Mouse (Mus musculus) left cerebral cortex, adult 9 months (tissue): Measurements from ENCODE around the gene Card10.

ENCODE experiments used
- DNase-seq, 2 experiments: peaks; one replicate each; pipeline ENCODE4 v3.0.0; 2022; ENCODE audit warnings: low spot score in 2 of 2

Gene Card10

DNA sequence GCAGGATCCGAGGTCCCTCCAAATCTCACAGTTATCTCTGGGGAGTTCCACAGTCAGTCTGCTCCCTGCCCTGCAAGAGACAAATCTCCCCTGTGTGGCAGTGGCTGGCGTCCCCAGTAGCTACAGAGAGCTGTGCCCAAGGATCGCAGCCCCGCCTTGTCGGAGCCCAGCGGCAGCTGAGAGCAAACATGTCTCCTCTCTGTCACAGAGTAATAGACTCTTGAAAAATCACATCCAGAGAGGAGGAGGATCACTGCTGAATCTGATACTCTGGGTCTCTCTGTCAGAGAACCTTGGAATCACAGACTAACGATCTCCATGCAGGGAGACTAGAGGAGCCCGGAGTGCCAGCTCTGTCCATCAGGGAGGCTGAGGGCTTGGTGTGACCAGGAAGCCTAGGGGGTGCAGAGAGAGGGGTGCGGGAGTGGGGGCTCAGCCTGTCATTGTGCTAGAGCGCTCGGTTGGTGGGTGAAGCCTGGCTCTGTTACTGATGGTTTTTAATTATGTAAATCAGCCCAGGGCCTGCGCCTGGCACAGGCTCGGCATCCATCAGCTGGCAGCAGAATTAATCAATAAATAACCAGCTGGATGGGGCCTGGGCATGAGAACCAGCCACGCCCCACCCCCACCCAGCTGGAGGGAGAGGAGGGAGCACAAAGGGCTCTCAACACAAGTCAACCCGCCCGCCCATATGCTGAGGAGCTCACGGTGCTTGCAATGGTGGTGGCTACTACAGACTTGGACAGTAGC is 67.2 kb downstream of the Card10 start:
- peak in 1 of 2 experiments; percentile 11 for DNase-seq

DNA sequence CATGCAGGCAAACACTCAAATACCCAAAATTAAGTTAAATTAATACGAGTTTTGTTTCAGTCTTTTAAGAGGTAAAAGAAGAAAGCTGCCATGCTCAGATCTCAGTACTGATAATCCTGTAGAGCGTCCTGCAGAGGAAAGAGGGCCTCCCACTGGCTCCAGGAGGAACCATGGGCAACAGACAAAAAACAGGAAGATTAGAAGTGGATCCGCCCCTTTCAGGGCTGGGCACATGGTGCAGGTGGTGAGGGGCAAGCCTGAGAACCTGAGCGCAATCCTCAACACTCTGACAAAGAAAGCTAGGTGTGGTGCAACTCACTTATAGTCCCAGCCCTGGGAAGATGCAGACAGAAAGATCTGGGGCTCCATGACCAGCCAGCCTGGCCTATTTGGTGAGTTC is 71.0 kb downstream of the Card10 start:
- DNase-seq = no peak

DNA sequence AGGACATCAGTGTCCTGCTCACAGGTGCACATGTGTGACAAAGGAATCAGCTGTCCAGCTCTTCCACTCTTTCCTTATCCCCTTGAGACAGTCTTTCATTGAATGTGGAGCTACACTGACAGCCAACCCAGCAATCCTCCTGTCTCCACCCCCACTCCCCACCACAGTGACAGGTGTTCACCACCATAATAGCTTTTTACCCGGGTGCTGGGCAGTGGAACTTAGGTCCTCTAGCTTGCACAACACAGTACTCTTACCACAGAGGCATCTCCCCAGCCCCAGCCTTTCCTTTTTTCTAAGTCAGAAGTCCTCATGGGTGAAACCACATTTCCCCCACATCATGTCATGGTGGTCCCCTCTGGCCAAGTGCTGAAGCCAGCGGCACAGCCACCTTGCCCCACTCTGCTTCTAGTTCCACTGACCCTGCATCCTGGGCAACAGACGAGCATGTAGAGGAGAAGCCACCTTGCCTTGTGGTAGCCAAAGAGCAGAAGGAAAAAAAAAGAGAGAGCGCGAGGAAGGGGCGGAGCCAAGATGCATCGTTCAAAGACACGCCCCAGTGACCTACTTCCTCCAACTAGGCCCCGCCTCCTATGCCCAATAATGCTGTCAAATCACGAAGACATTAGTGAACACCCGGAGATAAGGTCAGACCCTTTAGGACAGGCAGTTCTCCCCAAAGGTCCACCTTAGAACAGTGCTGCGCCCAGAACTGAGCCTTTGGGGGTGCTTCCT is 72.4 kb downstream of the Card10 start:
- DNase-seq = no peak

DNA sequence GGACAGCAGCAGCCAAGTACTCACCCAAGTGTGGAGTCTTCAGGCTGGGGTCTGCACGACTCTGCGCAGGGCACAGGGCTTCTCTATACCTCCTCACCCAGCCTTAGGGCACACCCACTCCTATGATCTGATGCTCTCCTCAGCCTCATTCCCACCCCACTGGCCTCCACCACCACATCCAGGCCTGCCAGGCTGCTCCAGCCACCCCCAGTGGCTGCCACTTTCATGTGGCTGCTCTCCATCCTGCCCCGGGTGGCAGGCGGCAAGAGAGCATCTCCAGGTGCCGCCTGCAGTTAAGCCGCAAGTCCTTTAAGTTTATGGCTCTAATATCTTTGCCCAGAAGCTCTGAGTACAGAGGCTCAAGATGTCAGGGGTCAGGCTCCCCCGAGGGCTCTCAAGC is 76.1 kb downstream of the Card10 start:
- no peak for DNase-seq
